Mouse (Mus musculus) urinary bladder, postnatal 14 days (tissue): ENCODE measurements around the gene Znfx1.
A peak's percentile ranks its signal among the peaks of the same experiment; 100 is the strongest.

Experiments used
- DNase-seq: peaks from one replicate; pipeline ENCODE4 v3.0.0; 2021; ENCODE audit warnings: low spot score

The Znfx1 gene

DNA sequence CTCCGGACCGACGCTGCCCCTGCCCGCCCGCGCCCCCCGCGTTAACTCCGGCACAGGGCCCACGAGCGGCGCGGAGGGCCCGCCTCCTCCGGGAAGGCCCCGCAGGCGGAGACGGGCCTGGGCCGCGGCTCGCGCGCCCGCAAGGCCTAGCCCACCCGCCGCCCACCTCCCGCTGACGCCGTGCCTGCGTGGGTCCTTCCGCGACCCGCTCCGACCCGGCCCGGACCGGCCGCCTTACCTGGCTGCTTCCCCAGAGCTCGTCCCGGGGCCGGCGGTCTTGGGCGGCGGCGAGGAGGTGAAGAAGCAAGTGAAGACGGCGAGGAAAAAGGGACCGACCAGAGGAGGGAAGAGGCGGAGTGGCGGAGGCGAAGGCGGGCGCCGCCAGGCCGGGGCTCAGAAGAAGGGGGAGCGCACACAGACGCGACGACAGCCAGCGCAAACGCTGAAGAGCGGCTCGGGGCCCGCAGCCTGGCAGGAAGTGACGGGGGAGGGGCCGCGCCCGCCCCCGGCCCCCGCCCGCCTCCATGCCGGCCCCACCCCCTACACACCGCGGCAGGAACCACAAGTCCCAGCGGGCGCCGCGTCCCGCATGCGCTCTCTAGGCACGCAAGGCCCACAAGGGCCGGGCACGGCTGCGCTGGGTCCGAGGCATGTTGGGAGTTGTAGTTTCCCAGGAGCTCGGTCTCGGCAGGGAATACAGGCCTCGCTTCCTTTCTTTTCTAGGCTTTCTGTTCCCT, 66.9 kb downstream of the Znfx1 start, which contains the start of gene Stau1:
TSS of gene Stau1 (minus strand) at position 504 of the 737 bp plus-strand sequence.
- peak; percentile 96 for DNase-seq

- DNase-seq = no peak
Measured at GRCm38 (mm10) chr2:166995021-166995795, 67.6 kb downstream of the Znfx1 start.

DNA sequence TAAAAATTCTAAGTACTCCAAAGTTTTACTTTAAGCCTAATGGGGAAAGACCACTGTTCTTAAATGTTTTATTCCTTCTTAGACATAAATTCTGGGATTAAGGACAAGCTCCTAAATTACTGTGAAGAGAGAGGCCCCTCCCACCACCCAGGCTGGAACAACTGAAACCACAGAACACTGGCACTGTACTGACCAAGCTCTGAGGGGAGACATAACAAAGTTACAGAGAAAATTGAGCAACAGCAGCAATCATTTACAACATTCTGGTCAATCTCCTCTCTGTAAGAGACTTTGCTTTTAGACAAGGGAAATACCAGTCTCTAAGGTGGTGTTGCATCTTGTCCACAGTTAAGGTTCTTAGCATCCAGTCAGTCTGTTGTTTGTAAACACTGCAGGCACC, 70.9 kb downstream of the Znfx1 start:
- DNase-seq = no peak

DNA sequence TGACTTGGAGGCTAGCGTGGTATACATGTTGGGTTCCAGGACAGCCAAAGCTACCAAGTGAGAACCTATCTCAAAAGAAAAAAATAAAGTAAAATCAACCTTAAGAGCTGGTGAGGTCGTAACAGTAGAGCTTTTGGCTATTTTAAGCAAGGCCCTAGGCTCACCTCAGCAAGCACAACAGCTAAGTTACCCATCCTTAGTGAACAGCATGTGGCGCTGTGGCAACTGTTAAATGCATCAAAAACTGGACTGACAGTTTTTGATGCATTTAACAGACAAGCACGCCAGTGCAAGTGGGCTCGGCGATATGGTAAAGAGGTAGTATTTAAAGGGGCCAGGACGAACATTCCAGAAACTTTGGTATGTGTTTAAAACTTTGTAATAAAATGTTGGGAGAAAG, 72.0 kb downstream of the Znfx1 start:
- no peak for DNase-seq
